Mouse (Mus musculus) CH12.LX (cell line): Measurements from ENCODE around the gene Acss3. TPM values are rescaled to one million over a fixed set of nuclear protein-coding genes. Genes with fewer than 3 reads are reported as not detected.

ENCODE experiments used
- DNase-seq: peaks from one replicate; pipeline ENCODE4 v3.0.0-alpha.2; 2013; ENCODE audit errors: extremely low read depth
- H3K27ac ChIP-seq: 2 replicates; pipeline ENCODE4 v1.5.1; 2012; ENCODE audit warnings: low read depth, mild to moderate bottlenecking, control low read depth, moderate library complexity; ENCODE audit not compliant: insufficient read depth
- H3K27me3 ChIP-seq: replicated peaks from 2 replicates; pipeline ENCODE3; 2012; ENCODE audit warnings: inconsistent platforms
- H3K36me3 ChIP-seq, 2 experiments: replicated peaks in 1 of 2; 2 replicates each; pipeline versions ENCODE3 to v1.6.1; 2012; ENCODE audit warnings: inconsistent platforms in 1 of 2, low read length in 1 of 2, mild to moderate bottlenecking in 1 of 2, mixed read lengths in 1 of 2, moderate library complexity in 1 of 2; ENCODE audit not compliant: control insufficient read depth in 1 of 2, insufficient read depth in 1 of 2
- H3K4me1 ChIP-seq, 2 experiments: 2 replicates each; pipeline ENCODE4 v1.6.1; 2012; ENCODE audit warnings: inconsistent platforms in 1 of 2, moderate library complexity in 1 of 2; ENCODE audit not compliant: insufficient read depth in 2 of 2, control insufficient read depth in 1 of 2
- H3K4me2 ChIP-seq: 2 replicates; pipeline ENCODE4 v1.6.1; 2012; ENCODE audit warnings: low read depth, mild to moderate bottlenecking, control low read depth; ENCODE audit not compliant: poor library complexity, insufficient read depth, severe bottlenecking
- H3K4me3 ChIP-seq, 3 experiments: fragments of 150-350 bp in 1 of 3; sonication (generic) in 1 of 3; replicated peaks in 1 of 3; 2 replicates each; pipeline versions ENCODE3 to v1.5.1; 2011 to 2012; ENCODE audit warnings: low read depth in 2 of 3, low read length in 2 of 3, mild to moderate bottlenecking in 2 of 3, moderate library complexity in 2 of 3, control low read depth in 1 of 3, improper control_type of control experiment in 1 of 3, inconsistent platforms in 1 of 3, mixed read lengths in 1 of 3; ENCODE audit not compliant: poor library complexity in 1 of 3
- H3K79me2 ChIP-seq: replicated peaks from 2 replicates; pipeline ENCODE4 v1.6.1; 2012; ENCODE audit warnings: mild to moderate bottlenecking, moderate library complexity; ENCODE audit not compliant: control insufficient read depth, poor library complexity, insufficient read depth, severe bottlenecking; ENCODE audit errors: extremely low read depth
- H3K9ac ChIP-seq: 2 replicates; pipeline ENCODE4 v1.6.1; 2012; ENCODE audit warnings: low read depth, mild to moderate bottlenecking, control low read depth, moderate library complexity; ENCODE audit not compliant: insufficient read depth
- H3K9me3 ChIP-seq: replicated peaks from 2 replicates; pipeline ENCODE3; 2012; ENCODE audit warnings: low read length, inconsistent platforms, mixed read lengths
- BHLHE40 ChIP-seq: IDR thresholded peaks from 2 replicates; pipeline ENCODE4 v1.6.1; 2011; ENCODE audit warnings: mild to moderate bottlenecking, low read depth, low read length, improper control_type of control experiment
- CHD1 ChIP-seq: IDR thresholded peaks from 2 replicates; pipeline ENCODE4 v1.6.1; 2012; ENCODE audit warnings: low read depth, low read length, improper control_type of control experiment, inconsistent platforms
- CHD2 ChIP-seq: IDR thresholded peaks from 2 replicates; pipeline ENCODE4 v1.6.1; 2011; ENCODE audit warnings: low read length, improper control_type of control experiment
- E2F4 ChIP-seq: IDR thresholded peaks from 2 replicates; pipeline ENCODE4 v1.6.1; 2011; ENCODE audit warnings: low read depth, low read length, improper control_type of control experiment; ENCODE audit not compliant: insufficient replicate concordance
- ETS1 ChIP-seq: conservative IDR thresholded peaks from 2 replicates; pipeline ENCODE4 v1.6.1; 2012; ENCODE audit warnings: low read depth, mild to moderate bottlenecking, inconsistent platforms, low read length, improper control_type of control experiment, moderate library complexity
- GABPA ChIP-seq: IDR thresholded peaks from 2 replicates; pipeline ENCODE4 v1.6.1; 2012; ENCODE audit warnings: low read depth, low read length, improper control_type of control experiment, inconsistent platforms; ENCODE audit not compliant: insufficient replicate concordance
- HCFC1 ChIP-seq: IDR thresholded peaks from 2 replicates; pipeline ENCODE4 v1.6.1; 2012; ENCODE audit warnings: low read depth, mild to moderate bottlenecking, inconsistent platforms, low read length, improper control_type of control experiment
- MAFK ChIP-seq: IDR thresholded peaks from 2 replicates; pipeline ENCODE4 v1.6.1; 2011; ENCODE audit warnings: low read length, improper control_type of control experiment; ENCODE audit not compliant: insufficient replicate concordance
- MAX ChIP-seq: IDR thresholded peaks from 2 replicates; pipeline ENCODE4 v1.6.1; 2011; ENCODE audit warnings: low read length, improper control_type of control experiment
- MYC ChIP-seq: IDR thresholded peaks from 2 replicates; pipeline ENCODE4 v1.6.1; 2011; ENCODE audit warnings: low read depth, mild to moderate bottlenecking, improper control_type of control experiment, low read length
- NRF1 ChIP-seq: IDR thresholded peaks from 2 replicates; pipeline ENCODE4 v1.6.1; 2014; ENCODE audit warnings: low read depth, mild to moderate bottlenecking, inconsistent platforms, low read length, improper control_type of control experiment, moderate library complexity
- PAX5 ChIP-seq: IDR thresholded peaks from 2 replicates; pipeline ENCODE4 v1.6.1; 2012; ENCODE audit warnings: low read length, inconsistent platforms, mixed read lengths
- POLR2A ChIP-seq: IDR thresholded peaks from 2 replicates; pipeline ENCODE4 v1.6.1; 2011; ENCODE audit warnings: low read depth, mild to moderate bottlenecking, improper control_type of control experiment, low read length
- RAD21 ChIP-seq: IDR thresholded peaks from 2 replicates; pipeline ENCODE4 v1.6.1; 2011; ENCODE audit warnings: low read depth, mild to moderate bottlenecking, low read length, improper control_type of control experiment, moderate library complexity
- RCOR1 ChIP-seq: conservative IDR thresholded peaks from 2 replicates; pipeline ENCODE4 v1.6.1; 2012; ENCODE audit warnings: low read depth, mild to moderate bottlenecking, inconsistent platforms, low read length, improper control_type of control experiment
- TBP ChIP-seq: conservative IDR thresholded peaks from 2 replicates; pipeline ENCODE4 v1.6.1; 2011; ENCODE audit warnings: low read depth, low read length, improper control_type of control experiment
- USF2 ChIP-seq: conservative IDR thresholded peaks from 2 replicates; pipeline ENCODE4 v1.6.1; 2011; ENCODE audit warnings: low read depth, low read length, improper control_type of control experiment
- ZC3H11A ChIP-seq: IDR thresholded peaks from 2 replicates; pipeline ENCODE4 v1.6.1; 2012; ENCODE audit warnings: low read depth, mild to moderate bottlenecking, inconsistent platforms, low read length, improper control_type of control experiment
- dilution Hi-C: fragments of 300-500 bp; cut with MboI; formaldehyde crosslinking; loops from 2 replicates; pipeline ENCODE4 v1.14.3; 2020; ENCODE audit warnings: low sequenced_read_pairs; ENCODE audit not compliant: extremely low pct_unique_long_range_greater_than_20kb, extremely low pct_ligation_motif_present
- in situ Hi-C: fragments of 300-500 bp; cut with MboI; formaldehyde crosslinking; loops from 3 replicates; pipeline ENCODE4 v1.14.3; 2019; ENCODE audit warnings: low sequenced_read_pairs, low pct_ligation_motif_present, low pct_unique_long_range_greater_than_20kb, mixed read lengths
- polyA plus RNA-seq: library from polyadenylated mRNA; unstranded; fragments of >175 nt; gene quantifications from 2 replicates; pipeline ENCODE4 v1.2.1, GENCODE M21; 2012; ENCODE audit warnings: low read depth; ENCODE audit not compliant: insufficient read length
- total RNA-seq, 2 experiments: library from RNA; depleted of rRNA; stranded (reverse); fragments of 300-350 nt in 1 of 2; fragments of >200 nt in 1 of 2; gene quantifications; 2 replicates each; pipeline ENCODE4 v1.2.3; 2012 to 2014

Gene Acss3
- total and polyA plus RNA-seq, 3 experiments = not detected

GRCm38 (mm10) chr10:107050489-107050888, 73.0 kb downstream of the Acss3 start:
- dilution Hi-C loops = no loop called here
- H3K9ac ChIP-seq = no peak overlapping the region
- H3K9me3 ChIP-seq = peaks cover 16% of the 10 kb centered on the region
- DNase-seq = no peak
- TF ChIP-seq TBP (no peak), MAFK (no peak), ETS1 (no peak), E2F4 (no peak), MAX (no peak), USF2 (no peak), CHD1 (no peak), MYC (no peak), BHLHE40 (no peak), RAD21 (no peak), PAX5 (no peak), ZC3H11A (no peak), GABPA (no peak), POLR2A (no peak), CHD2 (no peak), HCFC1 (no peak), RCOR1 (no peak)
- TF ChIP-seq, all 38 proteins: peak for 0
- Histone ChIP-seq H3K27ac (no peak overlapping the region), H3K36me3 (no peaks in the 10 kb centered on the region), H3K4me1 (no peaks in the 10 kb centered on the region), H3K4me3 (no peak overlapping the region), H3K4me2 (no peak overlapping the region), H3K27me3 (no peaks in the 10 kb centered on the region), H3K79me2 (no peaks in the 10 kb centered on the region)
- in situ Hi-C loops = no loop called here

GRCm38 (mm10) chr10:107042656-107043055, 80.8 kb downstream of the Acss3 start:
- no peak for DNase-seq
- no peak overlapping the region for H3K4me3 ChIP-seq
- H3K4me2 ChIP-seq = no peak overlapping the region
- TF ChIP-seq HCFC1 (no peak), NRF1 (no peak)
- H3K27ac ChIP-seq = no peak overlapping the region
- dilution Hi-C loops = no loop called here
- no peak overlapping the region for H3K9ac ChIP-seq
- no peaks in the 10 kb centered on the region for H3K36me3 ChIP-seq
- no peaks in the 10 kb centered on the region for H3K27me3 ChIP-seq
- in situ Hi-C loops = no loop called here
- H3K79me2 ChIP-seq = no peaks in the 10 kb centered on the region
- peaks cover 26% of the 10 kb centered on the region for H3K9me3 ChIP-seq
- no peaks in the 10 kb centered on the region for H3K4me1 ChIP-seq
